Mouse (Mus musculus) C2C12 (cell line): ENCODE measurements at regions not wholly inside any gene's neighbourhood (a gene's known extent, or its start where the extent isn't known, plus 50 kb on each side); places are given as distances from the start of the nearest gene placed in this dataset.

Experiments used
- CTCF ChIP-seq: IDR thresholded peaks from one replicate; pipeline ENCODE4 v1.5.1; 2011; ENCODE audit not compliant: control insufficient read depth, insufficient read depth, insufficient read length
- FOSL1 ChIP-seq: IDR thresholded peaks from one replicate; pipeline ENCODE4 v1.8.0; 2011; ENCODE audit warnings: mild to moderate bottlenecking, low read length; ENCODE audit not compliant: poor library complexity, insufficient read depth, severe bottlenecking

DNA sequence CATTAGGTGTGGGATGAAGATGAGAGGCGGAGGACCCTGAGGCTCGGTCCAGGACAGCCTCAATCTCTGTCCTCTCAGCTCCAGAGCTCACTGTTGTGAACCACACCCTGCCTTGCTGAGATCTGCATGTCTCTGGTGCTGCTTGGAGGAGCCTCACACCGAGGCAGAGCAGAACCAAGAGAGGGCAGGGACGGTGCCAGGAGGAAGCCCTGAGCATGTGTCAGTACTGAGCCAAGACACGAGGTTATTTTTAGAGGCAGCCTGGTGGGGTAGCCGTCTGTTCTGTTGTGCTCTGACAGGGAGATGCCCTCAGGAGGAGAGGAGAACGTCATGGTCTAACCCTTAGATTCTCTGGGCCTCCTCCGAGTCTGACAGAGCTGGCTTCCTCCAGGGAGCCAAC lies 50.3 kb upstream of the Tle3 start:
- TF ChIP-seq CTCF (no peak), FOSL1 (no peak)
